Mouse (Mus musculus) urinary bladder, postnatal 36 days (tissue): ENCODE data around the gene Wdr20.

Source experiments
- DNase-seq, 2 experiments: peaks; one replicate each; pipeline ENCODE4 v3.0.0; 2022; ENCODE audit warnings: low spot score in 2 of 2, mixed read lengths in 1 of 2

Wdr20 gene

GRCm38 (mm10) chr12:110779296-110779695, 41.6 kb downstream of the Wdr20 start:
- DNase-seq, result no peak

DNA sequence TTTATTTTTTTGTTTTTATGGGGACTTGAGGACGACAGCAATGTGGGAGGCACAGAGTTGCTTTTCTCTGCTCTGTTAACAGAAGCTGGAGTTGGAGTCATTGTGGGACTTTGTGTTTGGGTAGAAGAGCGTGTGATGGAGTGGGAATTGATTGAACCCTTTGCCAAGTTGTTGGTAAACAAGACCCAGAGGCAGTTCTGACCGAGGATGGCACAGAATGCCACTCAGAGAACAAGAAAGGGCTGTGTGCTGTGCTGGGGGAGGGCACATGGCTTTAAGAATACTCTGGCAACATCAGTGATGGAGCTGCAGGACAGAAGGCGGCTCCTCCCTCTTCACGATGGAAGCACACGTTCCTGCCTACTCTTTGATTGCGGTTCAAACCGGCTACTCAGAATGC, 43.4 kb downstream of the Wdr20 start:
- no peak for DNase-seq

- no peak for DNase-seq
These were observed 44.5 kb downstream of the Wdr20 start for GRCm38 (mm10) chr12:110782278-110782677.

- no peak for DNase-seq
These were observed 46.5 kb downstream of the Wdr20 start for GRCm38 (mm10) chr12:110784211-110784610.

DNA sequence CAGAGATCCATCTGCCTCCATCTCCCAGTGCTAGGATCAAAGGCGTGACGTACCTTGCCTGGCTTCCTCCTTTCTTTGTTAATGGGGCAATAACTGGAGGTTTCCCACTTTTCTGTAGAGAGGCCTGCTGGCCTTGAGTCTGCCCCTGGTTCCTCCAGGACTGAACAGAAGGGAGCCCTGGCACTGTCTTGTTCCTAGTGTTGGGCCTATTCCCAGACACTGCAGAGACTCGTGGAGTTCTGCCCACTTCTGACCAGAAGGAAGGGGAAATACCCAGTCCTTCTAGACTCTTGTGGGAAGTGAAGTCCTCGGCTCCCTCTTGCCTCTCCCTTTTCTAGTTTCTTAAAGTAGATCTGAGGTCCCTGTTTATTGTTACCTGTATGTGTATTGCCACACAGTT, 48.5 kb downstream of the Wdr20 start:
- no peak for DNase-seq

- DNase-seq, result no peak
These were observed 52.8 kb downstream of the Wdr20 start for GRCm38 (mm10) chr12:110790580-110790979.

- DNase-seq, result no peak
These were observed 53.3 kb downstream of the Wdr20 start for GRCm38 (mm10) chr12:110791026-110791425.

DNA sequence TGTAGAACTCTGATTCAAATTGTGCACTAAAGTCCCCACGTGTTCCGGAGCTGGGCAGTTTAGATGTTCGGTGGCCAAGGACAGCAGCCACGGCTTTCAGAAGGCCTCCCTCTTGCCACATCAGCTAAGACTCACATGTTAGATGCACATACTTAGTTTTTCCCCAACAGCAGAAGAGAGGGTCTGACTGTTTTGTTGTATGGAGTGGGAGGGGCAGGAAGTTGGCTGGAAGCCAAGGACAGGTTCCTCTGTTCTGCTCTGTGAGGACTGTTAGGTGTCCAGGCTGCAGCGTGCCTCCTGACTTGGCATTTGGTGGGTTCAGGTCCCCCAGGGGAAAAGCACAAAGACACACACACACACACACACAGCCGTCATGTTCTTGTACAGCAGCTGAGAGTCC, 57.3 kb downstream of the Wdr20 start:
- DNase-seq, result no peak

DNA sequence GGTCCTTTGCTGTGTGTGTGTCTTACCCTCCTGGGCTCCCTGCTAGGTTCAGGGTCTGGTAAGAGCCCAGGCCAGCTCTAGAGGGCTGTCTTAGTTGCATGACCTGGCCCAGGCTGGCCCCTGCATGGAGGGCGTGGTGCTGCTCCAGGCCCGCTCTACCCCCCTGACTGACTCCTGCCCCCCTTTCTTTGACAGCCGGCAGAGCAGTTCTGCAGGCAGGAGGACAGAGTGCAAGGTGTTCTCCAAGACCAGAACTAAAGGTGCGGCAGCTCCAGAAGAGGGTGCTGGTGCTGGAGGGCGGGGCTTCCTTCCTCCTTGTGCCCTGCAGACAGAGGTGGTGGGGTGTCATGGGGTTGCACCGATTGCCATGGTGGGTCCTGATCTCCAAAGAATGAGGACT, 59.0 kb downstream of the Wdr20 start:
- DNase-seq, result no peak

DNA sequence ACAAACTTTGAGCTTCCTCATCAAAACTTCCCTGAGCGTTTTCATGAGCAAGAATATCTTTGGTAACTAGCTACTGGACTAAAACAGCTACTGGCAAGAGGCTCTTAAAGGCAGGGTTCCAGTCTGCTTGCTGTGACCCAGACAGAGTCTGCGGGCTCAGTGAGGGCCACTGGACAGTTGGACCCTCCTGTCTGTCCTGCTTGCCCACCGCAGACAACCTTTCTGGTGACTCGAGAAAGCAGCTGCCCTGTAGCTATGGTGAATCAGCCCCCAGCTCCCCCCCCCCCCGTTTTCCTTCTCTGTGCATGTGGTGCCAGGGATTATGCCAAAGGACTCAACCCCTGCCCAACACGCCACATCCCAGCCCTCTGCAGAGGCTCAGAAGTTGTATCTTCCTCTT, 59.5 kb downstream of the Wdr20 start:
- no peak for DNase-seq

DNA sequence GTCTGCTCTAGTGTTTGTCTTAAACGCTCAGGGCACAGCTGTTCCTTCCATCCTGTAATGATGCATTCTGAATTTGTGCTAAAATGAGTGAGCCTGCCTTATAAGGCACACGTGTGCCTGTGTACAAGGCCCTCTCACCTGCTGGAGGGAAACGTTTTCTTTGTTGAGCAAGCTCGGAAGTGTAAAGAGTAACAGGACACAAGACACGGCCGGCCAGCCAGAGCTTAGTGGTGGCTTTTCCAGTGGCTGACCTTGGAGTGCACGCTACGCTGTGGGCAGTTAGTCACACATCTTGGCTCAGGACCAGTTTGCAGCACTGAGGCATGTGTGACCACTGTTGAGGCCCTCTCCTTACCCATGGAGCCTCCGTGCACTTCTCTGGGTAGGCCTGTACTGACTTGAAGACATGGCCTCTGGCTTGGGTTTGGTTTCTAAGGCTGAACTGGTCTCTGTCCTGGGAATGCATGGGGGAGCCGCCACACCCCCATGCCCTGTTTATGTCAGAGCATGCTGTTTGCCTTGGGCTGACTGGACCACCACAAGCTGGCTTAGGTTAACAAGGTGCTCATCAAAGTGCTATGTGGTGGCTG, 60.2 kb downstream of the Wdr20 start:
- DNase-seq, result peak; percentile 28 to 33

- DNase-seq, result no peak
These were observed 61.5 kb downstream of the Wdr20 start for GRCm38 (mm10) chr12:110799226-110799625.

GRCm38 (mm10) chr12:110801876-110802464, 64.2 kb downstream of the Wdr20 start:
- DNase-seq, result no peak

- DNase-seq, result no peak
These were observed 65.0 kb downstream of the Wdr20 start for GRCm38 (mm10) chr12:110802674-110803297.

- DNase-seq, result no peak
These were observed 66.5 kb downstream of the Wdr20 start for GRCm38 (mm10) chr12:110804261-110804660.

DNA sequence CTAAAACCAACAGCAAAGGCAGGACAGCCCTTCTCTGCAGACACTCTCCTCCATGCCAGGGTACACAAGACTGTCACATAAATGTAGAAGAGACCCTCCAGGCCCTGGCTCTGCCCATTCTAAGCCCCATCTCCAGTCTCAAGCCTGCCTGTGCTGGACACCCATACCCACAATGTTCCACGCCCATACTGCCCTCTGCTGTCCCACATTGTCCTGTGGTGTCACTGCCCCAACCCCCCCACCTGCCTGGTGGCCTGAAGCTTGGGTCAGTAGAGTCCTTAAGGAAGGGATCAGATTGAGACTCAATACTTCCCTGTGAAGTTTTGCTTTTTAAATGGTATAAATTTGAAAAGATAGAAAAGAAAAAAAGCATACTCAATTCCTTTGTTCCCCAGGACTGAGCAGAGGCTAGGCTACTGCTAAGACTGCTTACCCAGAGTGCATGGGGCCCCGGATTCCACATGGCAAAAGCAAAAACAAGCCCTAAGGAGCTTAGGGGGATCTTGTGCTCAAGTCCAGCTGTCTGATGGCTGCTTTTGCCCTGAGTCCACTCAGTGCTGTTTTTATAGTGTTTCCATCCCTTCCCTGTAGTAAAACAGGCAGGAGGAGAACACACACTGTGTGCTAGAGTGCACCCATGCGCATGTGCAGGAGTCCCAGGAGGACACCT, 68.7 kb downstream of the Wdr20 start:
- DNase-seq, result no peak

GRCm38 (mm10) chr12:110808430-110808829, 70.7 kb downstream of the Wdr20 start:
- DNase-seq, result no peak

DNA sequence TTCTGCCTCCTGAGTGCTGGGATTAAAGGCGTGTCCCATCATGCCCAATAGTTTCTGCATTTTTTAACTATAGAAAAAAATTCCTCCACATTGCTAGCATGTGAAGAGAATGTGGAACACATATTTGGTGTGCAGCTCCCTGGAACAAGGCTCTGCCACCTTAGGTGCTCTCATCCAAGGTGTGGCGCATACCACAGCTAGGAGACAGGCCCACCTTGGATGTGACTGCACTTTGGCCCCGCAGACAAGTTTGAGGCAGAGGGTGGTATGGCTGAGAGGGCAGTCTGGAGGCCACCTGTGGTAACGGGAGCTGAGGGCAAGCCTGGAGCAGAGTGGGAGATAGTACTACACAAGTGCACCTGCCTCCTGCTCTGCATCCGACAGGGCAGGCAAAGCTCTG, 71.1 kb downstream of the Wdr20 start:
- DNase-seq, result no peak

GRCm38 (mm10) chr12:110813132-110813531, 75.4 kb downstream of the Wdr20 start:
- no peak for DNase-seq

GRCm38 (mm10) chr12:110813624-110814023, 75.9 kb downstream of the Wdr20 start:
- DNase-seq, result no peak

- no peak for DNase-seq
These were observed 77.2 kb downstream of the Wdr20 start for GRCm38 (mm10) chr12:110814924-110815323.

DNA sequence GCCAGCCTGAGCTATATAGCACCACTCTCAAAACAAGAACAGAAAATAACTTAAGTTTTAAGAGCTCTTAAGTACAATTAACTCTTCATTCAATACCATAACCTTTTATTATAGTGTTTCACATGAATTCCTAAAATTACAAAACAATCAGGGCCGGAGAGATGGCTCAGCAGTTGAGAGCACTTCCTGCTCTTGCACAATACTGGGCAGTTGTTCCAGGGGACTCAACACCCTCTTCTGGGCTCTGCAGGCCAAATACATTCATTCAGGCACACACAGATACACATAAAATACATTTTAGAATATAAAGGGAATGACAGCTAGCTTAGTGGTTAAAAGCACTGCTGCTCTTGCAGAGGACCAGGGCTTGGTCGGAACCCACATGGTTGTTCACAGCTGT, 79.1 kb downstream of the Wdr20 start:
- no peak for DNase-seq

GRCm38 (mm10) chr12:110819367-110819766, 81.6 kb downstream of the Wdr20 start:
- DNase-seq, result peak in 1 of 2 experiments; percentile 17
